Mouse (Mus musculus) bone marrow macrophage, adult 2 months (primary cell): ENCODE measurements around the gene Nckap5.

Experiments used
- CTCF ChIP-seq: IDR thresholded peaks from 2 replicates; pipeline ENCODE4 v1.5.1; 2012; ENCODE audit warnings: low read depth, mild to moderate bottlenecking, low read length, moderate library complexity
- POLR2A ChIP-seq: IDR thresholded peaks from 2 replicates; pipeline ENCODE4 v1.6.1; 2012; ENCODE audit warnings: mild to moderate bottlenecking, low read depth, low read length, borderline replicate concordance

GRCm38 (mm10) chr1:126726400-126727055 is 104.1 kb downstream of the Nckap5 start:
- no peak for TF ChIP-seq POLR2A
- TF ChIP-seq CTCF: no peak
